Mouse (Mus musculus): ENCODE results near the gene Efna2.

GRCm38 (mm10) chr10:80170601-80171021 lies 8.7 kb upstream of the Efna2 start:
- no peak for TF ChIP-seq CTCF (IDR thresholded peaks at IDR 0.05; ENCODE audit: low read depth, low read length)
- TF ChIP-seq POLR2A (IDR thresholded peaks at IDR 0.05; ENCODE audit: borderline replicate concordance, low read depth, low read length) = no peak
